Mouse (Mus musculus) right cerebral cortex, adult 2 months (tissue): ENCODE results near the gene Slc17a6.
"Not testable (repeated sequence)": the region's sequence is repeated elsewhere in the genome, so short reads cannot be mapped to it uniquely, and the experiment has no call there.

Source experiments
- DNase-seq, 2 experiments: peaks; one replicate each; pipeline ENCODE4 v3.0.0; 2021 to 2022; ENCODE audit warnings: low spot score in 2 of 2

The Slc17a6 gene

DNA sequence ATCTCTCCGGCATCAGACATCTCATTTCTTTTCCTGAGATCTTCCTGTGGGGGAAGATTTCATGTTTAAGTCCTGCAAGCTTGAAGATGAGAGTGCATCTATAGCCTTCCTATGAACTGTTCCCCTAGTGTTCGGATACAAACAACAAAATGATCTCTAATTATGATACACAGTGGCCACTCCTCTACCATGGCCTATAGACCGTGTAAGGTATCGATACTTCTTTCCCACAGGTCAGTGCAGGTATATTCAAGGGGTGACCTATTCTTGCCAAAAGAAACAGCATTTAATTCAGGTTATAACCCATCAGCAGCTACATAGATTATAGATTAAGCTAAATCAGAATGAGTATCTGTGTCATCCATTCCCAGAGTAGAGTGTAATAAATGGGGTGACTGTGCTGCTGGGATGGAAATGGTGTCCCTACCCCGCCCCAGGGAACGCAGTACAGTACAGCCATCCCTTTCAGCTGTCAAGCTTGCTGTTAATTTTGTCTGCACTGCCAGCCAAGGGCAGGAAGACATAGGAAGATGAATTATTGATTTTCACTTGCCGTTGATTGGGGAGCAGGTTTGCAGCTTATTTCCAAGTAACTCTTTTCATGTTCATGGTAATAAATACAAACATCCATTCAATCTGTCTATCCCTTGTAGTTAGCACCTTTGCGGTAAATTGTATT, 71.9 kb downstream of the Slc17a6 start:
- DNase-seq = no peak

DNA sequence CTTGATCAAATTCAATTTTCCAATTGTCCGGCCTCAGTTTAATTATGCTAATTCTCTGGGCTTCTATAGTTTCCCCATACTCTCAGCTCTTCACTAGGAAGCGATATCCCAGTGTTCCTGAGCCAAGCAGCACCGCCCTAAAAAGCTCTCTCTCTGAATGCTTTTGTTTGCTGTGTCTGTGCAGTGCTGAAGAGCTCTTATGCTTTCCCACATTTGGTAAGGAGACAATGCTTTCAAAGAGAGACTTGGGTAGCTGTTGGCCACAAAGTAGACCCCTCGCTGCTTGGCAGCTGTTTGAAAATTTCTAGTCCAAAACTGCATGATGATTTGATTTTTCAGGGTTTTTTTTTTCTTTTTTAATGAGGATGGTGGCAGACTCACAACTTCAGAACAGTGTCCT, 72.6 kb downstream of the Slc17a6 start:
- DNase-seq = no peak

DNA sequence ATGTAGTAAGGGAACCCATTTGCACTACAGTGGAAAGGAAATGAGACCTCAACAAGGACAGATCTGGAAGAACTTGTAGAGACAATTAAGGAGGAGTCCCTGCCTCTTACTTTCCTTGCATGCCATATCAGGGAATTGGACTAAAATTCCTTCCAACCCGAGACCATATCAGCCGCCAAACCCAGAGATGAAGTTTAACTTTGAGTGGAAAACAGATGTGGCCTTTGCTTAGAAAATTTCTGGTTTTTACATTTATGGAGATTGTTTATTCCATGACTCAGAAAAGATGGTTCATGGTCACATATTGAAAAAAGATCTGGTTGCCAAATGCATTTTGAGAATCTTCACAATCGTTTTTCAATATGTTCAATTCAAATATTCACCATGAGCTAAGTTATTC, 87.7 kb downstream of the Slc17a6 start:
- no peak for DNase-seq

DNA sequence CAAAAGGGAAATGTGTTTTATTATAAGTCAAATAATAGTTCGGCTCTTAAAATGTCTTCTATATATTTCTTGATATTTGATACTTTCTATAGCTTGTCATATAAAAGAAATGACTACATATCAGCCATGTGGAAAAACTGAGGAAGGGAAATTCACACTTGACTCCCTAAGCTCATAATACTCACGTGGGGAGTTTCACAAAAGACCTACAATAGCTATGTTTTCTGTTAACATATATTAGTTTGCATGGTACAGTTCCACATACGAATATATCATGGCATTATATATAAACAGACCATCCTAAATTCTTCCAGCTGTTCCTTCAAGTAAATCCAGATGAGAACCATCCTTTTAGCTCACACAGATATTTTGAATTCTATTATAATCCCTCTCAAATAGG, 88.5 kb downstream of the Slc17a6 start:
- DNase-seq = not testable (repeated sequence)

DNA sequence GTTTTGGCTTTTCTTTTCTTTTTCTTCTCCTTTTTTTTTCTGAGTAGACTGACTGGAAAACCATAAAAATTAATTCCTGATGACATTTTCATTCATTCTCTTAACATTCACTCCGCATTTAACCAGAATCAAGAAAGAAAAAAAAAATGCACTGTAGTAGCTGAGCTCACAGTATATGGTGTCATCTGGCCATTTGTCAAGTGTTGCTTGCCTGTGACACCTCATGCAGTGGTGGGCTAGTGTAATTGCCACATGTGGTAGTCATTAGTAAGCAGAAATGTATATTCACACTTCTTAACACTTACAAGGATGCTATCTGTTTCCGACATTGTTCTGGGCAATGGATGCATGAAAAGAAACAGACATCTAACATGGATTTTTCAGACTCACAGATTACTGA, 94.0 kb downstream of the Slc17a6 start:
- DNase-seq = no peak
